Mouse (Mus musculus) megakaryocyte-erythroid progenitor cell, adult 5-6 weeks (primary cell): ENCODE data around the gene Gm21258. TPM values are rescaled to one million over a fixed set of nuclear protein-coding genes. Genes with fewer than 3 reads are reported as not detected.
"Not testable (repeated sequence)": the region's sequence is repeated elsewhere in the genome, so short reads cannot be mapped to it uniquely, and the experiment has no call there.

Experiments
- ATAC-seq: replicated peaks from 2 replicates; pipeline ENCODE4 v1.8.0; 2016; ENCODE audit warnings: mild to moderate bottlenecking, inconsistent platforms; ENCODE audit not compliant: severe bottlenecking, poor library complexity, low FRiP score, low TSS enrichment
- total RNA-seq, 2 experiments: library from RNA; stranded (forward) in 1 of 2; stranded (reverse) in 1 of 2; fragments of 200-1000, 215-1000 nt in 1 of 2; fragments of >200 nt in 1 of 2; fragmentation: Nextera tagmentation in 1 of 2; gene quantifications; 2 replicates each; pipeline ENCODE4 v1.2.3; 2014 to 2017

The Gm21258 gene
- not detected in 2 replicates for total RNA-seq (2014; fragmentation: Nextera tagmentation)
- total RNA-seq (2017) = not detected in 2 replicates

- ATAC-seq = not testable (repeated sequence)
These were observed at the start of gene Gm21258 for GRCm38 (mm10) chrY:52779740-52780139. Gene Gm21258, plus strand, starts transcription at chrY:52780040.
